Mouse (Mus musculus) G1E (cell line): ENCODE data around the gene E330009J07Rik.

Experiments used
- CTCF ChIP-seq: IDR thresholded peaks from 2 replicates; pipeline ENCODE4 v1.5.1; 2012; ENCODE audit warnings: low read depth, low read length, inconsistent platforms, mixed read lengths
- GATA1 ChIP-seq: IDR thresholded peaks from 2 replicates; pipeline ENCODE4 v1.6.1; 2012; ENCODE audit warnings: borderline replicate concordance, low read length, inconsistent platforms, mixed read lengths
- GATA2 ChIP-seq: IDR thresholded peaks from 2 replicates; pipeline ENCODE4 v1.6.1; 2012; ENCODE audit warnings: low read depth, low read length, inconsistent platforms, borderline replicate concordance
- TAL1 ChIP-seq: conservative IDR thresholded peaks from 2 replicates; pipeline ENCODE4 v1.6.1; 2012; ENCODE audit warnings: low read depth, low read length, inconsistent platforms, mixed read lengths

DNA sequence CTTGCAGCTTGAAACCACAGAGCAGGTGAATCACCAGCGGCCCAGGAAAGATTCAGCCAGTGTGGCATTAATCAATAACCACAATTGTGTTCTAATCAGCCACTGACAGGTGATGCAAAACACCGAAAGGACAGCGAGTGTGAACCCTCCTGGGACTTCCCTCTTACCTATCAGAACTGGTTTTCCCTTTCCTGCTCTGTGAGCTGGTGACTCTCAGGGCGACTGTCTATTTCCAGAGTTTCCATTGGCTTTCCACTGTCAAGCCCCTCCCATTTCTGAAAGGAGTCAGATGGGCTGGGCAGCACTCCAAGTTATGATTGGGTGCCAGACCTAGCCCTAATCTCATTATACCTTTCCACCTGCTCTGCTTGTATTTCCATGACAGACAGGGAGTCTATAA, 4.6 kb downstream of the E330009J07Rik start:
- TF ChIP-seq CTCF (no peak), GATA1 (no peak), TAL1 (no peak), GATA2 (no peak)
